Mouse (Mus musculus): Measurements from ENCODE around the gene Folr1. TPM values are rescaled to one million over a fixed set of nuclear protein-coding genes. Genes with fewer than 3 reads are reported as not detected.
A peak's percentile ranks its signal among the peaks of the same experiment; 100 is the strongest.

Gene Folr1
- total RNA-seq, 2 experiments from 2014 or later = 1.3 TPM; not detected in 1

- ATAC-seq (replicated peaks; ENCODE audit: low FRiP score, low TSS enrichment, poor library complexity, severe bottlenecking) = no peak
Measured at GRCm38 (mm10) chr7:101835457-101836109, 35.0 kb downstream of the Folr1 start.

GRCm38 (mm10) chr7:101834903-101835302 lies 35.7 kb downstream of the Folr1 start:
- ATAC-seq (replicated peaks; ENCODE audit: low FRiP score, low TSS enrichment, poor library complexity, severe bottlenecking) = no peak

GRCm38 (mm10) chr7:101833916-101834584 lies 36.5 kb downstream of the Folr1 start:
- no peak for ATAC-seq (replicated peaks; ENCODE audit: low FRiP score, low TSS enrichment, poor library complexity, severe bottlenecking)

- no peak for ATAC-seq (replicated peaks; ENCODE audit: low FRiP score, low TSS enrichment, poor library complexity, severe bottlenecking)
Measured at GRCm38 (mm10) chr7:101833352-101833751, 37.2 kb downstream of the Folr1 start.

GRCm38 (mm10) chr7:101832372-101832771 lies 38.2 kb downstream of the Folr1 start:
- no peak for ATAC-seq (replicated peaks; ENCODE audit: low FRiP score, low TSS enrichment, poor library complexity, severe bottlenecking)

- no peak for ATAC-seq (replicated peaks; ENCODE audit: low FRiP score, low TSS enrichment, poor library complexity, severe bottlenecking)
Measured at GRCm38 (mm10) chr7:101831437-101831836, 39.2 kb downstream of the Folr1 start.

- ATAC-seq (replicated peaks; ENCODE audit: low FRiP score, low TSS enrichment, poor library complexity, severe bottlenecking) = no peak
Measured at GRCm38 (mm10) chr7:101830373-101830772, 40.2 kb downstream of the Folr1 start.

- no peak for ATAC-seq (replicated peaks; ENCODE audit: low FRiP score, low TSS enrichment, poor library complexity, severe bottlenecking)
Measured at GRCm38 (mm10) chr7:101823758-101824630, 46.6 kb downstream of the Folr1 start.

- ATAC-seq (replicated peaks; ENCODE audit: low FRiP score, low TSS enrichment, poor library complexity, severe bottlenecking) = no peak
Measured at GRCm38 (mm10) chr7:101822836-101823757, 47.5 kb downstream of the Folr1 start.

- ATAC-seq (replicated peaks; ENCODE audit: low FRiP score, low TSS enrichment, poor library complexity, severe bottlenecking) = peak; percentile 32; the same call in 1 of the 2 replicates
Measured at GRCm38 (mm10) chr7:101821571-101822501, 48.8 kb downstream of the Folr1 start.

- no peak for ATAC-seq (replicated peaks; ENCODE audit: low FRiP score, low TSS enrichment, poor library complexity, severe bottlenecking)
Measured at GRCm38 (mm10) chr7:101820295-101821030, 50.1 kb downstream of the Folr1 start.

GRCm38 (mm10) chr7:101817861-101818401 lies 52.7 kb downstream of the Folr1 start, which contains the start of gene Phox2a:
Gene Phox2a (plus strand): TSS chr7:101818313.
- no peak for ATAC-seq (replicated peaks; ENCODE audit: low FRiP score, low TSS enrichment, poor library complexity, severe bottlenecking)

Other genes with a start within 250 kb of the Folr1 start
- 28.3 and 41.2 TPM in 2 replicates for gene Clpb, start 207.2 kb downstream of the Folr1 start, total RNA-seq (2014; fragmentation: Nextera tagmentation)
- gene Clpb, start 207.2 kb downstream of the Folr1 start, total RNA-seq (2017) = 25.5 and 26.2 TPM in 2 replicates
- gene Phox2a, start 52.5 kb downstream of the Folr1 start, total RNA-seq (2014; fragmentation: Nextera tagmentation) = not detected in 2 replicates
- not detected in 2 replicates for gene Phox2a, start 52.5 kb downstream of the Folr1 start, total RNA-seq (2017)
- 2.1 and 4.6 TPM in 2 replicates for gene Inppl1, start 32.6 kb downstream of the Folr1 start, total RNA-seq (2014; fragmentation: Nextera tagmentation)
- gene Inppl1, start 32.6 kb downstream of the Folr1 start, total RNA-seq (2017) = 3.5 and 10.2 TPM in 2 replicates
- not detected in 2 replicates for gene Folr2, start 13.6 kb downstream of the Folr1 start, total RNA-seq (2014; fragmentation: Nextera tagmentation)
- gene Folr2, start 13.6 kb downstream of the Folr1 start, total RNA-seq (2017) = not detected in 2 replicates
- 131 and 132 TPM in 2 replicates for gene Anapc15, start 7.1 kb downstream of the Folr1 start, total RNA-seq (2014; fragmentation: Nextera tagmentation)
- gene Anapc15, start 7.1 kb downstream of the Folr1 start, total RNA-seq (2017) = 85.3 and 93.1 TPM in 2 replicates
- 47.6 and 53.1 TPM in 2 replicates for gene Lamtor1, start 35.1 kb upstream of the Folr1 start, total RNA-seq (2014; fragmentation: Nextera tagmentation)
- 48.8 and 57.6 TPM in 2 replicates for gene Lamtor1, start 35.1 kb upstream of the Folr1 start, total RNA-seq (2017)
- 0.12 TPM in 1 of 2 replicates, not detected in the other for gene Tomt, start 35.6 kb upstream of the Folr1 start, total RNA-seq (2014; fragmentation: Nextera tagmentation)
- gene Tomt, start 35.6 kb upstream of the Folr1 start, total RNA-seq (2017) = 0.23 TPM in 1 of 2 replicates, not detected in the other
- gene Lrrc51, start 63.1 kb upstream of the Folr1 start, total RNA-seq (2014; fragmentation: Nextera tagmentation) = 2.3 and 4.4 TPM in 2 replicates
- 0.75 TPM in 1 of 2 replicates, not detected in the other for gene Lrrc51, start 63.1 kb upstream of the Folr1 start, total RNA-seq (2017)
- 106 and 112 TPM in 2 replicates for gene Numa1, start 63.3 kb upstream of the Folr1 start, total RNA-seq (2014; fragmentation: Nextera tagmentation)
- 207 and 289 TPM in 2 replicates for gene Numa1, start 63.3 kb upstream of the Folr1 start, total RNA-seq (2017)
- 4.7 and 9.2 TPM in 2 replicates for gene Il18bp, start 147.9 kb upstream of the Folr1 start, total RNA-seq (2014; fragmentation: Nextera tagmentation)
- 1.1 and 2.7 TPM in 2 replicates for gene Il18bp, start 147.9 kb upstream of the Folr1 start, total RNA-seq (2017)
- gene Rnf121, start 194.7 kb upstream of the Folr1 start, total RNA-seq (2014; fragmentation: Nextera tagmentation) = 12.5 and 12.6 TPM in 2 replicates
- gene Rnf121, start 194.7 kb upstream of the Folr1 start, total RNA-seq (2017) = 11.2 and 19.6 TPM in 2 replicates
- gene Xndc1, start 194.7 kb upstream of the Folr1 start, total RNA-seq (2014; fragmentation: Nextera tagmentation) = 54.5 and 57.5 TPM in 2 replicates
- 28.7 and 40.8 TPM in 2 replicates for gene Xndc1, start 194.7 kb upstream of the Folr1 start, total RNA-seq (2017)
- 0.48 and 1.3 TPM in 2 replicates for gene Xntrpc, start 194.9 kb upstream of the Folr1 start, total RNA-seq (2014; fragmentation: Nextera tagmentation)
- 0.08 TPM in 1 of 2 replicates, not detected in the other for gene Xntrpc, start 194.9 kb upstream of the Folr1 start, total RNA-seq (2017)
- not detected in 2 replicates for gene Trpc2, start 212.3 kb upstream of the Folr1 start, total RNA-seq (2014; fragmentation: Nextera tagmentation)
- gene Trpc2, start 212.3 kb upstream of the Folr1 start, total RNA-seq (2017) = 0.80 and 1.0 TPM in 2 replicates
- not detected in 2 replicates for gene Art1, start 231.0 kb upstream of the Folr1 start, total RNA-seq (2014; fragmentation: Nextera tagmentation)
- not detected in 2 replicates for gene Art1, start 231.0 kb upstream of the Folr1 start, total RNA-seq (2017)
- 2.2 TPM in 1 of 2 replicates, not detected in the other for gene Art5, start 238.7 kb upstream of the Folr1 start, total RNA-seq (2014; fragmentation: Nextera tagmentation)
- gene Art5, start 238.7 kb upstream of the Folr1 start, total RNA-seq (2017) = not detected in 2 replicates
- gene Chrna10, start 246.0 kb upstream of the Folr1 start, total RNA-seq (2014; fragmentation: Nextera tagmentation) = not detected in 2 replicates
- not detected in 2 replicates for gene Chrna10, start 246.0 kb upstream of the Folr1 start, total RNA-seq (2017)